Mouse (Mus musculus): ENCODE measurements around the gene Ttk.

GRCm38 (mm10) chr9:83833811-83834747 lies at the start of gene Ttk:
- TF ChIP-seq POLR2A (IDR thresholded peaks at IDR 0.05; ENCODE audit: insufficient read length, low read depth) (peak; percentile 96), POLR2AphosphoS2 (IDR thresholded peaks at IDR 0.05; ENCODE audit: insufficient read length, low read depth) (peak; percentile 97), TCF12 (IDR thresholded peaks at IDR 0.05; ENCODE audit: insufficient read depth, poor library complexity, severe bottlenecking) (no peak), MAX (IDR thresholded peaks at IDR 0.05; ENCODE audit: low read depth) (no peak), USF1 (IDR thresholded peaks at IDR 0.05; ENCODE audit: low read depth) (peak; percentile 94), MYOG (IDR thresholded peaks at IDR 0.05; ENCODE audit: control insufficient read depth in 1 of 3, insufficient read depth in 1 of 3, insufficient read length in 2 of 3, low read depth in 2 of 3) (peak in 2 of 3 experiments; percentile 49 to 75), TCF3 (IDR thresholded peaks at IDR 0.05; ENCODE audit: insufficient read length, low read depth) (no peak), CEBPB (IDR thresholded peaks at IDR 0.05; ENCODE audit: insufficient read depth, poor library complexity, severe bottlenecking) (no peak), SRF (IDR thresholded peaks at IDR 0.05; ENCODE audit: control insufficient read depth, insufficient read length, low read depth) (no peak), E2F4 (IDR thresholded peaks at IDR 0.05; ENCODE audit: insufficient read depth) (peak; percentile 99), REST (IDR thresholded peaks at IDR 0.05; ENCODE audit: insufficient read depth, insufficient read length) (no peak)

Measured in myocyte (in vitro differentiated cells).